Mouse (Mus musculus): Measurements from ENCODE around the gene Galnt10.

Galnt10 gene

DNA sequence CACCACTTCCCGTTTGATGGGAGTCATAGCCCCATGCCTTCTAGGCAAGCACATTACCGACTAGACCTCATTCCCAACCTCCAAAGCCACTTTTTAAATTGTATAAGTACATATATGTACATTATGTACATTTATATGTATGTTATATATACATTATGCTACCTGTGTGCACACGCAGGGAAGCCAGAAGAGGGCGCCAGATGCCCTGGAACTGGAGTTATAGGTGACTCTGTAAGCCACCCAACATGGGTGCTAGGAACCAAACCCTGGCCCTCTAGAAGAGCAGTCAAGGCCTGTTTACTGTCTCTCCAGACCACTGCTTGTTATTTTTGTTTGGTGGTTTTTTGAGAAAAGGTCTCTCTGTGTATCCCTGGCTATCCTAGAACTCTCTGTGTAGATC is 172.9 kb downstream of the Galnt10 start:
- no peak for TF ChIP-seq GATA4 (IDR thresholded peaks at IDR 0.05; ENCODE audit: insufficient replicate concordance, low read length)

- TF ChIP-seq GATA4 (IDR thresholded peaks at IDR 0.05; ENCODE audit: insufficient replicate concordance, low read length) = no peak
Measured at GRCm38 (mm10) chr11:57819999-57820581, 174.8 kb downstream of the Galnt10 start.

DNA sequence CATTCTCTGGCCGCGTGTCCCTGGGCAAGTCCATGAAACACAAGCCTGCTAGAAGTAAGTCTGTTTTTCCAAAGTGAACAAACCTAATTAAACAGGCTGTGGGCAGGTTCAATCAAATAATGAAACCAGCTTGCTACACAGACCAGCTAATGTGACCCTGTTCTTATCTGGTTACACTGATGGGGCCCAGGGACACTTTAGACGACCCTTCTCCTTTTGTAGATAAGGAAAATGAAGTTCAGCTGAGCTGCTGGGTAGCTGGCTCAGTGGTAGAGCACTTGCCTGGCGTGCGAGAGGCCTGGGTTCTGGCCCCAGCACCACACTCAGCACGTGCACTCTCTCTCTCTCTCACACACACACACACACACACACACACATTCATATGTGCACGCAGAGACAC is 178.5 kb downstream of the Galnt10 start:
- no peak for TF ChIP-seq GATA4 (IDR thresholded peaks at IDR 0.05; ENCODE audit: insufficient replicate concordance, low read length)

GRCm38 (mm10) chr11:57827048-57827914 is 182.0 kb downstream of the Galnt10 start:
- TF ChIP-seq GATA4 (IDR thresholded peaks at IDR 0.05; ENCODE audit: insufficient replicate concordance, low read length) = no peak

- TF ChIP-seq GATA4 (IDR thresholded peaks at IDR 0.05; ENCODE audit: insufficient replicate concordance, low read length) = no peak
Measured at GRCm38 (mm10) chr11:57827915-57828545, 182.8 kb downstream of the Galnt10 start.

DNA sequence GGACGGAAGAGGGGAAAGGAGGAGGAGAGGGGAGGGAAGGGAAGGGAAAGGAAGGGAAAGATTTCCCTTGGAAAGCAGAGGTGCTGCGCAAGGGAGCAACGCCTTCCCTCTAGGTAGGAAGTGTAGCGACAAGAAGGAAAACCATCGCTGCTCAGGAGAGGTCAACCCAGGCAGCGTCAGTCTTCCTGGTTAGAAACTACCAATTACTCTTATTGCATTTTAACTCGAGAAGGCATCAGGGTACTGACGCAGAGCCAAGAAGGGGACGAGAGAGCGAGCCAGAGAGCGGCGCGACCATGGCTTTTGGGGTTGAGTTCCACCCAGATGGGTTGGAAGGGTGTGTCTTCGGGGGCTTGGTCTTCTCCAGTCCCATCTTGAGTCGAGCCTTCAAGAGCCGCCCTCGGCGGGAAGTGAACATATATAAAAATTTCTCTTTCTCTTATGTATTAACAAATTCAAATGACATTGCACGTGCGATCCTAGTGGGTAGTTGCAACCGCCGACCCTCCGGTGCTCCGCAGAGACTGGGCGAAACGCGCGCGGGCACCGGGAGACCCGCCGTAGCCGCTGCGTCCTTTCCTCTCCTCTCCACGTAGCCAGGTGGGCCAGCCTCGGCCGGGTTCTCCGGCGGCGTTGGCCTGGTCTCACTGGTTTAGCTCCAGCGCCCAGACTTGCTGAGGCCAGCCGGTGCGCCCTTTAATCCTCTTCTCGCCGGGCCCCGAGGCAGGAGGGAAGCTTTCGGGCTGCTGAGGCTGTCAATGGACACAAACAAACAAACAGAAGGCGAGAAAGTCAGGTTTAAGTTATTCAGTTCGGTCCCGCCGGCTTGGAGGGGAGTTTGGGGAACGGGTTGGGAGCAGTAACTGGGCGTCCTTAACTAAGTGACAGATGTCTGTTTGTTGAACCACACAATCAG is 184.0 kb downstream of the Galnt10 start:
- TF ChIP-seq GATA4 (IDR thresholded peaks at IDR 0.05; ENCODE audit: insufficient replicate concordance, low read length) = no peak

DNA sequence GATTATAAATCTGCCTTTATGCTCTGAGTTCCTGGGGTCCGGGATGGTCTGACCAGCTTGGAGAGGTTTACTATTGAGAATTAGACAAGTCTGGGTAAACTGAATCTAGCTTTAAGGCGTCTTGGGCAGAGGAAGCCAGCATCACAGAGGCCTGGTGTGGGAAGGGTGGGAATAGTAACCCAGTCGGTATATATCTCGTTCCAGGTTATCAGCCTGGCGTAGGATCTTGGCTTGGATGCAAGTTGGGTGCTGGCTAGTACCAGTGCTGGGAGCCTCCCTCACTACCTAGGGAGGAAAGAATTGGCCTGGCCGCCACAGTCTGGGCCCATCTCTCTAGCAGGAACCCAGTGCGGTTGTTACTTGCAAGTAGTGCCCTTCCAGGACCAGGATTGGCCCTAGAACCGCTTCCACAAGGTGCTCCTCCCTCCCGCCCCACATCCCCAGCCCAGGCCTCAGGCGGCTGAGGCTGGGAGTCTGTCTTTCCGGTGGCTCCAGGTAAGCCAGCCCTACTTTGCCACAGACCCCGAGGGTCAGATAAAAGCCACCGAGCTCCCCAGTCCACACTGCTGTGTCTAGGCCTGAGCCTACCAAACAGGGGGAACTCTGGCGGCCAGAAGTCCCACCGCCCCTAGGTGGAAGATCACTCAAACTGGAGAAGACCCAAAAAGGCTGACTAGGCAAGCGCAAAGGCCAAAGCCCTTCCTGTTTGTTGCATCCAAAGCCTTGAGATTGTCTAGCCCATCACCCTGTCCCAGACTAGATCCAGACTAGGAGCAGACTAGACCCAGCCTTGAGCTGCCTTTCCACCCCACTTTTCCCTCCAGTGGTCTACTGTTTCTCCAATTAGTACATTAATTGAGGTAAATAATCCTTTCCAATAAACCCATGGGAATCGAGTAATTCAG is 184.9 kb downstream of the Galnt10 start:
- TF ChIP-seq GATA4 (IDR thresholded peaks at IDR 0.05; ENCODE audit: insufficient replicate concordance, low read length) = no peak

DNA sequence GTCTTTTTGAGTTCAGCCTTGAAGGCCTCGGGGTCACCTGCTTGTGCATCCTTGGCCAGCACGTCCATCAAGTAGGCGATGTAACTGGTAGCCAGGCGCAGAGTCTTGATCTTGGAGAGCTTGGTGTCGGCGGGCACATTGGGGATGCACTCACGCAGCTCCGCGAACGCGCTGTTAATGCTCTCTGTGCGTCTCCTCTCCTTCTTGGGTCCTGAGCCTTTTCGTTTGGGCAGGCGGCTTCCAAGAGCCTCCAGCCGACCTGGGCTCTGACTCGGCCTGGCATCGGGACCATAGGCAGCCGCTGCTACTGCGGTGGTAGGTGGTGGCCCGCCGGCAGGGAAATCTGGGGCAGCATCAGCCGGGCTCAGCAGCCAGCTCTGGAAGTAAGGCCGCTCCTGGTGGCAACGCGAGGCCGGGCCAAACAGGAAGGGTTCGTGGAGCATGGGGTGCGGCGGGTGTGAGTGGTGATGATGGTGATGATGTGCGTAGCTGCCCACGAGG is 186.1 kb downstream of the Galnt10 start:
- TF ChIP-seq GATA4 (IDR thresholded peaks at IDR 0.05; ENCODE audit: insufficient replicate concordance, low read length) = no peak

DNA sequence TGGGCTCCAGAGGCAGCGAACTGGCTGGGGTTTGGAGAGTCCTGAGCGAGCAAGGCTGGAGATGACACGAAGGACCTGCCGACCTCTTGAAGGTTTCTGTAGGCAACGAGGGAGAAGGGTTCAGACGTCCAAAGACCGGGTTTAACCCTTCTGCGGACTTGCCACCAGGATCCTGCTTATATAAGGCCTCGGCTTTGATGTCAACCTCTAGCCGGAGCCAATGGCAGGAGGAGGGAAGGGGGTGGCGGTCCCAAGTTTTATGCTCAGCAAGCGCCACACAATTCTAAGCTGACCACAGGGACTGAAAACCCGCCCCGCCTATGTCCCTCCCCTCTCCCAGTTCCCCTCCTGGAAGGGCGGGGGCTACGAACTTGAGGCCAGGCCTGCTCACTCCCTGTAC is 186.6 kb downstream of the Galnt10 start:
- no peak for TF ChIP-seq GATA4 (IDR thresholded peaks at IDR 0.05; ENCODE audit: insufficient replicate concordance, low read length)

- TF ChIP-seq GATA4 (IDR thresholded peaks at IDR 0.05; ENCODE audit: insufficient replicate concordance, low read length) = no peak
Measured at GRCm38 (mm10) chr11:57832552-57833201, 187.4 kb downstream of the Galnt10 start, which contains the start of gene Hand1. Gene Hand1, minus strand, starts transcription at chr11:57832818.

DNA sequence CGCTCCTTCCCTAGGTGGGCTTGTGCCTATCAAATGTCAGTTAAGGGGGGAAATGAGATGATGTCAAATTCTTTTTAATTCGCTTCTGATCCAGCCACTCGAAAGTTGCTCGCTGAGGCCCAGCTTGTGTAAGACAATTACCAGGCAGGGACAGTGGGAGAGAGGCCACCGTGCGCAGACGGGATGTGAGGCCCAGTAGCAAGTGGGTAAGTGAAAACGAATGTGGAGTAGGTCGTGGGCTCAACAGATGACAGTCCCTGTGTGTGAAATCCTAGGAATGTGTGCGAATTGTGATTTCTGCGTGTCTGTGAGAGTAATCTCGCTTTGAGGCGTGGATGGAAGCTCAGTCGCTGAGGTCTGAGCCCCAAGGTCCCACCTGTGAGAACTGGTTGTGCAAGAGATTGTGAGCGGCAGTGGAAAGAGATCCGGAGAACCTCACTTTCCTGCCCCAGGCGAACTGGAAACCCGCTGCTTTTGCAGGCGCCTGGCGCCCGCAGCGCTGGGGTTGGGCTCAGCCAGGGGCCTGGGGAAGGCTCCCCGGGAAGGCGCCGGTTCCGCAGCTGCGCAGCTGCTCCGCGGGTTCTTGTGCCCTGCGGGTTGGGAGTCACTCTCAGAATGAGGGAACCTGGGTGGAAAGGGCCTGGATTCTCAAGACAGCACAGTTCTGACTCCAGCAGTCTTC is 188.2 kb downstream of the Galnt10 start:
- no peak for TF ChIP-seq GATA4 (IDR thresholded peaks at IDR 0.05; ENCODE audit: insufficient replicate concordance, low read length)

- no peak for TF ChIP-seq GATA4 (IDR thresholded peaks at IDR 0.05; ENCODE audit: insufficient replicate concordance, low read length)
Measured at GRCm38 (mm10) chr11:57834031-57834430, 188.8 kb downstream of the Galnt10 start.

DNA sequence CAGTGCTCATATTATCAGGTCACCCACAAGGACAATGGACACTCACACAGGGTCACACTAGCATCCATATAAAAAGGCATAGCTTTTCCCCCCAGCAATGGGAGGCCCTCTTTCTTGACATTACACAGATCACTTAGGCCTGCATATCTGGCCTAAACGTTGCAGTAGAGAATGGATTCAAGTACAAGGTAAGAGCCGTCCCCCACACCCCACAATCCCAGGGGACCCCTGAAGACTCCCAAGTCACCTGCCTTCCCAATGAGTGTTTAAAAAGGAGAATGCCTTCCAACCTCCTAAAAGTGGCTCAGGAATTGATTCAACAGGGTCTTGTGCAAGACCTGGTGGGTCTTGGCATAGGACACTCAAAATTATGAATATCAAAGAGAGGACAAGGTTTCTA is 190.1 kb downstream of the Galnt10 start:
- TF ChIP-seq GATA4 (IDR thresholded peaks at IDR 0.05; ENCODE audit: insufficient replicate concordance, low read length) = no peak
